Mouse (Mus musculus) cerebellum, adult 2 months (tissue): ENCODE measurements at regions not wholly inside any gene's neighbourhood (a gene's known extent, or its start where the extent isn't known, plus 50 kb on each side); places are given as distances from the start of the nearest gene placed in this dataset.

ENCODE experiments used
- DNase-seq, 2 experiments: peaks; one replicate each; pipeline ENCODE4 v3.0.0; 2021
- H3K27ac ChIP-seq: fragments of 200-500 bp; 2 replicates; pipeline ENCODE4 v1.5.1; 2012; ENCODE audit warnings: low read length, control low read depth, inconsistent platforms; ENCODE audit not compliant: insufficient read depth
- H3K27me3 ChIP-seq: fragments of 200-500 bp; 2 replicates; pipeline ENCODE4 v1.6.1; 2012; ENCODE audit warnings: inconsistent platforms, mild to moderate bottlenecking, low read length, moderate library complexity; ENCODE audit not compliant: control insufficient read depth, insufficient read depth
- H3K4me1 ChIP-seq: fragments of 200-500 bp; 2 replicates; pipeline ENCODE4 v1.6.1; 2011; ENCODE audit warnings: low read length; ENCODE audit not compliant: control insufficient read depth, insufficient read depth
- H3K4me3 ChIP-seq: fragments of 200-500 bp; replicated peaks from 2 replicates; pipeline ENCODE3; 2011; ENCODE audit warnings: mild to moderate bottlenecking, low read depth, low read length, control low read depth; ENCODE audit not compliant: insufficient read depth
- CTCF ChIP-seq: fragments of 200-500 bp; IDR thresholded peaks from 2 replicates; pipeline ENCODE4 v1.5.1; 2011; ENCODE audit warnings: low read depth, mild to moderate bottlenecking, control low read depth, low read length, moderate library complexity, borderline replicate concordance; ENCODE audit not compliant: insufficient read depth
- POLR2A ChIP-seq: fragments of 200-500 bp; IDR thresholded peaks from 2 replicates; pipeline ENCODE4 v1.6.1; 2011; ENCODE audit warnings: low read length, control low read depth, borderline replicate concordance; ENCODE audit not compliant: insufficient read depth
- WGBS: fragments of 180-500 bp; shearing (Covaris S2); methylation state at CpG from one replicate; pipeline ENCODE4 v1.1.7; 2018; 5-methylcytosine and 5-hydroxymethylcytosine counted together

DNA sequence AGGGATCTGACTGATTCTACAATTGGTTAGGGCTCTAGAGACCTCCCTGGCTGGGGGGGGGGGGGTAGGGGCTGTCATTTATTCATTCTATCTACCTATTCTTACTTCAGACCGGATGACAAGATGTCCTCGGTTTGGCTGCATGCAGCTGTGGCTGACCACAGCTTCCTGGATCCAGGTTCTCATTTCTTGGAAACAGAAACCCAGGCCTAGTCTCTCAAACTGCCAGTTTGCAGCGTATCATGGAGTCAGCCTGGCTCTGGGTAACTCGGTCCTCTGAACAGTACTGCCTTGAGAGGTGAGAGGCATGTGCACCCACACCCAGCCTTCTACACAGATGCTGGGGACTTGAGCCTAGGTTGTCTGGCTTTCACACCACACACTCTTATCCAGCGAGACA, 62.1 kb upstream of the Elovl6 start:
- DNase-seq = no peak
- Histone ChIP-seq H3K27ac (no peak overlapping the region), H3K27me3 (no peaks in the 10 kb centered on the region), H3K4me1 (no peaks in the 10 kb centered on the region), H3K4me3 (no peak overlapping the region)
- TF ChIP-seq POLR2A (no peak), CTCF (no peak)
- WGBS = 87% methylated on average over 5 of the region's 5 CpGs

DNA sequence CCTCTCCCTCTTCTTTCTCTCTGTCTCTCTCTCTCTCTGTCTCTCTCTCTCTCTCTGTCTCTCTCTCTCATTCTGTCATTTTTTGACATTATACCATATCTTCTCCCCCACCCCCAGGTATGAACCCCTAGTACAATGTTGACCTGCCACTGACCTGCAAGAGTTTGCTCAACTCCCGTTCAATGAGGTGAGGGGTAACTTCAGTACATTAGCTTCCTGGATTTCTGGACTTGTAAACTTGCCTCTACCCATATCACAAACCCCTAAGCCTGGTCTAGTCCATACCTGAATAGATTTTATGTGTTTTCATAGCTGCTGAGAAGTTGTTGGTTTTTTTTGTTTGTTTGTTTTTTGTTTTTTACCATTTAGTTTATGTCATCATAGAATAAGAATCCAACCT, 60.8 kb upstream of the Elovl6 start:
- Histone ChIP-seq H3K4me1 (no peaks in the 10 kb centered on the region), H3K27ac (no peak overlapping the region), H3K4me3 (no peak overlapping the region), H3K27me3 (no peaks in the 10 kb centered on the region)
- 83% methylated on average over 1 of the region's 1 CpGs for WGBS
- TF ChIP-seq POLR2A = no peak
- no peak for TF ChIP-seq CTCF
- DNase-seq = no peak

- no peaks in the 10 kb centered on the region for H3K4me1 ChIP-seq
- H3K4me3 ChIP-seq = no peak overlapping the region
- whole genome bisulfite sequencing = 91% methylated on average over 10 of the region's 10 CpGs
- H3K27ac ChIP-seq = no peak overlapping the region
- no peak for DNase-seq
- no peak for TF ChIP-seq POLR2A
- no peak for TF ChIP-seq CTCF
- H3K27me3 ChIP-seq = no peaks in the 10 kb centered on the region
These were observed 60.1 kb upstream of the Elovl6 start for GRCm38 (mm10) chr3:129472008-129472407.

DNA sequence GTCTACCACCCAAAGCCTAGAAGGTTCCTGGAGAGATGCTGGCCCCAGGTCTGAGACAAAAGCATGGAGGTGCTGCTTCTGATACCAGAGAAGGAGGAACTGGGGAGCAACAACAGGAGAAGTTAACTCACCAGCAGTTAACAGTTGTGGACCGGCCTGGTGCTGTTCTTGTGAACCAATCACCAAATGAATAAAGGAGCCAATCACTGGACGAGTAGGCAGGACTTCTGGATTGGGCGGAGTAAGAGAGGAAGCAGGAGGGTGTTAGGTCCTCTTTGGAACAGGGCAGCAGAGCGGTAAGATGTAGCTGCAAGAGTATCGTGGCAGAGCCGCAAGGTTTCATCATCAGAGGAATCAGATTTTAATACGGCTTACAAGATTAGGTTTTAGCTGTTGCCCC, 57.7 kb upstream of the Elovl6 start:
- DNase-seq = no peak
- WGBS = 94% methylated on average over 7 of the region's 7 CpGs
- Histone ChIP-seq H3K27ac (no peak overlapping the region), H3K4me1 (no peaks in the 10 kb centered on the region), H3K4me3 (no peak overlapping the region), H3K27me3 (no peaks in the 10 kb centered on the region)
- TF ChIP-seq POLR2A (no peak), CTCF (no peak)

- 81% methylated on average over 4 of the region's 4 CpGs for WGBS
- no peak overlapping the region for H3K27ac ChIP-seq
- no peaks in the 10 kb centered on the region for H3K27me3 ChIP-seq
- H3K4me1 ChIP-seq = no peaks in the 10 kb centered on the region
- TF ChIP-seq POLR2A = no peak
- TF ChIP-seq CTCF = no peak
- H3K4me3 ChIP-seq = no peak overlapping the region
- DNase-seq = no peak
These were observed 55.9 kb upstream of the Elovl6 start for GRCm38 (mm10) chr3:129476250-129476649.

- no peak for DNase-seq
- 88% methylated on average over 7 of the region's 7 CpGs for WGBS
- TF ChIP-seq CTCF (no peak), POLR2A (no peak)
- no peak overlapping the region for H3K27ac ChIP-seq
- no peaks in the 10 kb centered on the region for H3K27me3 ChIP-seq
- no peak overlapping the region for H3K4me3 ChIP-seq
- H3K4me1 ChIP-seq = no peaks in the 10 kb centered on the region
These were observed 54.1 kb upstream of the Elovl6 start for GRCm38 (mm10) chr3:129478093-129478492.

DNA sequence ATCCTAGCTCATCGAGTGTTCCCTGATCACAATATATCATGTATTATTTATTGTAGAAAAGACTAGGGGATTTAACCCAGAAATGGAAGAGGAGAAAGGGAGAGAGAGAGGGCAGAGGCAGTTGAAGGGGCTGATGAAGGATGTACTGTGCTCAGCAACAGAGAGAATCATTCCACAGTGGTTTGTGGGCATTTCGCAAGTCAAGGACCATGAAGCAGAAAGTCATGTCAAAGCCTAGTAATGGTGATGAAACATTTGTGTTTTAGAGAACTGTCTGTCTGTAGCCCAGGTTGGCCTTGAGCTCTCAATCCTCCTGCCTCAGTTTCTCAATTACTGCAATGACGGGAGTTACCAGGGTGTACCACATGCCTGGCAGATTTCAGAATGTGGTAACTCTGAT, 50.9 kb upstream of the Elovl6 start:
- no peaks in the 10 kb centered on the region for H3K27me3 ChIP-seq
- 96% methylated on average over 3 of the region's 3 CpGs for WGBS

More for the DNA sequence above, 50.9 kb upstream of the Elovl6 start:
- DNase-seq = no peak
- no peaks in the 10 kb centered on the region for H3K4me1 ChIP-seq
- no peak overlapping the region for H3K4me3 ChIP-seq
- TF ChIP-seq CTCF (no peak), POLR2A (no peak)
- no peak overlapping the region for H3K27ac ChIP-seq
